Mouse (Mus musculus): ENCODE data around the gene Pfkl.
"Not testable (repeated sequence)": the region's sequence is repeated elsewhere in the genome, so short reads cannot be mapped to it uniquely, and the experiment has no call there.

Pfkl gene

GRCm38 (mm10) chr10:78011116-78011515 is 1.2 kb upstream of the Pfkl start:
- DNase-seq = not testable (repeated sequence)

GRCm38 (mm10) chr10:78010335-78010734 is 452 bp upstream of the Pfkl start:
- DNase-seq = no peak

- DNase-seq = peak; percentile 94
Observed at GRCm38 (mm10) chr10:78009184-78009944, 519 bp downstream of the Pfkl start.

- no peak for DNase-seq
Observed at GRCm38 (mm10) chr10:78008169-78008568, 1.7 kb downstream of the Pfkl start.

GRCm38 (mm10) chr10:78007203-78007602 is 2.7 kb downstream of the Pfkl start:
- no peak for DNase-seq

GRCm38 (mm10) chr10:78005791-78006438 is 4.0 kb downstream of the Pfkl start:
- no peak for DNase-seq

- no peak for DNase-seq
Observed at GRCm38 (mm10) chr10:78004479-78005100, 5.3 kb downstream of the Pfkl start.

- no peak for DNase-seq
Observed at GRCm38 (mm10) chr10:78002316-78002715, 7.6 kb downstream of the Pfkl start.

GRCm38 (mm10) chr10:78001796-78002195 is 8.1 kb downstream of the Pfkl start:
- DNase-seq = no peak

GRCm38 (mm10) chr10:78000200-78000599 is 9.7 kb downstream of the Pfkl start:
- DNase-seq = no peak

GRCm38 (mm10) chr10:77995639-77996038 is 14.2 kb downstream of the Pfkl start:
- no peak for DNase-seq

GRCm38 (mm10) chr10:77985775-77986174 is 24.1 kb downstream of the Pfkl start:
- DNase-seq = no peak

- DNase-seq = peak; percentile 76
Observed at GRCm38 (mm10) chr10:77984660-77985059, 25.2 kb downstream of the Pfkl start.

GRCm38 (mm10) chr10:77978351-77979350 is 31.2 kb downstream of the Pfkl start, which contains the start of gene 1810043G02Rik:
Gene 1810043G02Rik (plus strand): TSS chr10:77978524.
- DNase-seq = peak; percentile 100

GRCm38 (mm10) chr10:77976458-77977150 is 33.3 kb downstream of the Pfkl start:
- DNase-seq = no peak

GRCm38 (mm10) chr10:77975653-77976052 is 34.2 kb downstream of the Pfkl start:
- no peak for DNase-seq

- no peak for DNase-seq
Observed at GRCm38 (mm10) chr10:77974811-77975210, 35.1 kb downstream of the Pfkl start.

GRCm38 (mm10) chr10:77974323-77974722 is 35.6 kb downstream of the Pfkl start:
- no peak for DNase-seq

GRCm38 (mm10) chr10:77971709-77972553 is 38.0 kb downstream of the Pfkl start:
- DNase-seq = no peak

GRCm38 (mm10) chr10:77971191-77971590 is 38.7 kb downstream of the Pfkl start:
- DNase-seq = no peak

GRCm38 (mm10) chr10:77970481-77970880 is 39.4 kb downstream of the Pfkl start, which contains the start of gene Trpm2:
Gene Trpm2 (minus strand): TSS chr10:77970563.
- no peak for DNase-seq

Data from cerebellum, adult 8-10 months (tissue).